Mouse (Mus musculus) heart, embryonic 11.5 days (tissue): ENCODE measurements around the gene Mthfd1l. TPM values are rescaled to one million over a fixed set of nuclear protein-coding genes. Genes with fewer than 3 reads are reported as not detected.
"Not testable (repeated sequence)": the region's sequence is repeated elsewhere in the genome, so short reads cannot be mapped to it uniquely, and the experiment has no call there.

Experiments
- ATAC-seq: fragments of 200-750 bp; cut with Nextera tagmentation; replicated peaks from 2 replicates; pipeline ENCODE4 v1.8.0; 2017; ENCODE audit warnings: moderate library complexity; ENCODE audit not compliant: insufficient number of reproducible peaks, low FRiP score, low TSS enrichment
- H3K27ac ChIP-seq: fragments of 300-500 bp; sonication (generic); 2 replicates; pipeline ENCODE4 v1.5.1; 2014; ENCODE audit warnings: mild to moderate bottlenecking, low read depth, low read length
- H3K27me3 ChIP-seq: fragments of 300-500 bp; sonication (generic); 2 replicates; pipeline ENCODE4 v1.6.1; 2014; ENCODE audit warnings: mild to moderate bottlenecking, low read length, mixed read lengths; ENCODE audit not compliant: control insufficient read depth, insufficient read depth
- H3K36me3 ChIP-seq: fragments of 300-500 bp; sonication (generic); 2 replicates; pipeline ENCODE4 v1.6.1; 2014; ENCODE audit warnings: mild to moderate bottlenecking, low read length, moderate library complexity, mixed read lengths; ENCODE audit not compliant: control insufficient read depth, insufficient read depth
- H3K4me1 ChIP-seq: fragments of 300-500 bp; sonication (generic); 2 replicates; pipeline ENCODE4 v1.6.1; 2014; ENCODE audit warnings: low read length; ENCODE audit not compliant: control insufficient read depth, insufficient read depth
- H3K4me2 ChIP-seq: fragments of 300-500 bp; sonication (generic); 2 replicates; pipeline ENCODE4 v1.6.1; 2014; ENCODE audit warnings: mild to moderate bottlenecking, moderate library complexity
- H3K4me3 ChIP-seq: fragments of 300-500 bp; sonication (generic); 2 replicates; pipeline ENCODE4 v1.5.1; 2014; ENCODE audit warnings: low read depth, low read length
- H3K9ac ChIP-seq: fragments of 300-500 bp; sonication (generic); 2 replicates; pipeline ENCODE4 v1.6.1; 2014; ENCODE audit warnings: mild to moderate bottlenecking, low read depth, low read length, moderate library complexity
- H3K9me3 ChIP-seq: fragments of 300-500 bp; sonication (generic); replicated peaks from 2 replicates; pipeline ENCODE4 v1.6.1; 2016; ENCODE audit warnings: low read length; ENCODE audit not compliant: control insufficient read depth
- WGBS: fragments of 180-500 bp; shearing (Covaris S2); extraction: QIAGEN DNeasy Blood & Tissue Kit; methylation state at CpG from one replicate; pipeline ENCODE4 v1.1.7; 2014; ENCODE audit not compliant: insufficient replicate concordance; 5-methylcytosine and 5-hydroxymethylcytosine counted together
- polyA plus RNA-seq: library from polyadenylated mRNA; unstranded; fragments of >200 nt; fragmentation: Nextera tagmentation; extraction: Ambion mirVana; gene quantifications from 2 replicates; pipeline ENCODE4 v1.2.1, GENCODE M21; 2014

The Mthfd1l gene
- polyA plus RNA-seq, 1 experiment from 2014 or later, result 18.0 TPM

DNA sequence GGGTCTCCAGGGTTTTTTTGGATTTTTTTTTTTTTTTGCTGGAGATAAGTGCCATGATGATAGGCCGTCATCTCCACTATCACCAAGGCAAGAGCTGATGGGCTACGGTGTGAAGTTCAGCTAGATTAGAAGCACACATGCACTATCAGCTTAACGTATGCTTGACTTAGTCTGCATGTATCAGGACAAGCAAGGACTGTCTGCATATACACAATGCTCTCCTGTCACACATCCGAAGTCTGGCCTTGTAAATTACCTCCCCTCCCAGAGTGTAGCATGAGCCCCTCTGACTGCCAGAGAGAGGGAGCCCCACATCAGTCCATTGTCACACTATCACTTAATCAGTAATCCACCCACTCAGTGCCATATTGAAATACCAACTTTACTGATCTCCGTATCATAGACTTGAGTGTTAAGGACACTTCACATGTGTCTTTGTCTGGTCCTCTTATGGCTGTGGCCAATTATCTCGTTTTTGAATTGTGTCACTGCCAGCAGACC is 99.0 kb downstream of the Mthfd1l start:
- H3K27me3 ChIP-seq, result no peaks in the 10 kb centered on the region
- no peaks in the 10 kb centered on the region for H3K36me3 ChIP-seq
- no peak overlapping the region for H3K27ac ChIP-seq
- no peak overlapping the region for H3K4me3 ChIP-seq
- WGBS, result 66% methylated on average over 6 of the region's 6 CpGs
- no peak overlapping the region for H3K9ac ChIP-seq
- ATAC-seq, result no peak
- H3K4me1 ChIP-seq, result peaks cover 10% of the 10 kb centered on the region; the same call in 1 of the 2 replicates
- no peaks in the 10 kb centered on the region for H3K9me3 ChIP-seq
- H3K4me2 ChIP-seq, result no peak overlapping the region

DNA sequence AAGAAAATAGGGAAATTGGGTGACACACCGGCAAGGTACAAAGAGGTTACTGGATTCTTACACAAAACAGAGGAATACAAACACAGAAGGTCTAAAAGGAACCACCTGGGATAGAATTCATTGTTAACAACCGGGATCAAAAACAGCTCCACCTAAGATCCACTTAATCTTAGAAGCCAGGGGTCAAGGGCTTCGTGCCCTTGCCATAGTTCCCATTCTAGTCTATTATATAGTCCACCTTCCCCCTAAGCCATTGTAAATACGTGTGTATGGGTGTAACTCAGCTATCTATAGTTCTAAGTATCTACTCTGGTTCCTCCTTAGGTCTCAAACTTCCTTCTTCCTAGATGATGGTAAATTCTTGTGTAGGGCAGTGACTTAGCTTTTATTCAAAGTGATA is 99.6 kb downstream of the Mthfd1l start:
- H3K36me3 ChIP-seq, H3K27ac ChIP-seq, H3K27me3 ChIP-seq, ATAC-seq, H3K4me1 ChIP-seq, H3K4me2 ChIP-seq, H3K9ac ChIP-seq, H3K9me3 ChIP-seq, H3K4me3 ChIP-seq: not testable (repeated sequence)
- 80% methylated on average over 4 of the region's 4 CpGs for WGBS

DNA sequence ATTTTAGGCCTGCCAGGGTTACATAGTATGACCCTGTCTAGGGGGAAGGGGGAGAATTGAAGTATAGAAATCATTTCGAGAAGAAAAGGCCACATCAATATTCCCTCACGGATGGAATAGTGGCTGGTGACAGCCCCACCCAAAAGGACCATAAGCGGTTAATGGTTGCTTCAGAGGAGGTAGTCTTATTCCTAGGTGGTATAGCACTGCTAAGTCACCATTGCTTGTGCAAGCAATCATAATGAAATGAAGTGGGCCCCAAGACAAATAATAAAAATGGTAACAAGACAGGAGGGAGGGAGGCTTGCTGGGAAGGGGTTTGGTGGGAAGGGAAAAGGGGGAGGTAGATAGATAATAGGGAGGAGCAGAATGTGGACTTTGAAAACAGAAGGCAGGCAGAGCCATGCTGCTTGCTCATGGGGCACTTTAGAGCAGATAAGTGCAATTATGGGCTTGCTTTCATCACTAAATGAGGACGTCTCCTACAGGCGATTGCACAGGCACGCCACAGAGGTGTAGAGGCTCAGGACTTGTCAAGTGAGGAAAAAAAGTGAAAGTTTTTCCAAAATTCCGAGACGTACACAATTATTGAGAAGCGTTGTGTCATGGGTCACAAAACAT is 105.4 kb downstream of the Mthfd1l start:
- Histone ChIP-seq H3K9ac (no peak overlapping the region), H3K36me3 (no peaks in the 10 kb centered on the region), H3K4me3 (no peak overlapping the region), H3K27ac (peak overlapping the region; percentile 82), H3K4me1 (peaks cover 13% of the 10 kb centered on the region), H3K9me3 (no peaks in the 10 kb centered on the region), H3K4me2 (no peak overlapping the region), H3K27me3 (no peaks in the 10 kb centered on the region)
- ATAC-seq, result no peak
- 66% methylated on average over 9 of the region's 9 CpGs for WGBS

DNA sequence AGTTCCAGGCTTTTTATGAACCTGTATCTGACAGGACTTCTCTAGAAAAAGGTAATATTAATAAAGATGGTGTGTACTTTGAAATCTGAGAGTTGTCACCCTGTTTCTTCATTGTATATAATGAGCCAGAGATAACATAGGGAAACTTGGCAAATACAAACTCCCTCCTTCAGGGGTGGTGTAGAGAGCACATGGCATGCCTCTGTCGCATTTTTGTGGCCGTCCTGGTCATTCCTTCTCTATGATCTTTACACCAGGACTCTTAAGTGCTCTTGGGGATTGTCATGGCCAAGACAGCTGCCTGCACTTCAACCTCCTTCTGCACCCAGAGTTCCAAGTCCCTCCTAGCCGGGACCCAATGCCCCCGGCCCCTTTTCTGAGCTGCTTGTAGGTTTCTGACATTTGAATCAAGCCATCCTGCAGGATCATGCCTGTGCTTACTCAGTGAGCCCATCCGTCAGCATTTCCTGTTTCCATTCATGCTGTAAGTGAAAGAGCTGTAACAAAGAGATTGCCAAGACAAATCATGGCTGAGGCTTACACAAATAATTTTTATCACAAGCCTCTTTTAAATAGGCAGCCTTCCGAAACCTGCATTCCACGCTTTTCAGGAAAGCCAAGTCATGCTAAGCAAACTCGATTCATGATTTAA is 106.2 kb downstream of the Mthfd1l start:
- H3K4me2 ChIP-seq, result no peak overlapping the region; the same call in 1 of the 2 replicates
- H3K36me3 ChIP-seq, result no peaks in the 10 kb centered on the region
- peak; percentile 75 for ATAC-seq
- no peak overlapping the region for H3K4me3 ChIP-seq
- no peaks in the 10 kb centered on the region for H3K27me3 ChIP-seq
- 45% methylated on average over 8 of the region's 8 CpGs for WGBS
- no peaks in the 10 kb centered on the region for H3K9me3 ChIP-seq
- peaks cover 13% of the 10 kb centered on the region for H3K4me1 ChIP-seq
- no peak overlapping the region for H3K9ac ChIP-seq
- peak overlapping the region; percentile 82 for H3K27ac ChIP-seq

DNA sequence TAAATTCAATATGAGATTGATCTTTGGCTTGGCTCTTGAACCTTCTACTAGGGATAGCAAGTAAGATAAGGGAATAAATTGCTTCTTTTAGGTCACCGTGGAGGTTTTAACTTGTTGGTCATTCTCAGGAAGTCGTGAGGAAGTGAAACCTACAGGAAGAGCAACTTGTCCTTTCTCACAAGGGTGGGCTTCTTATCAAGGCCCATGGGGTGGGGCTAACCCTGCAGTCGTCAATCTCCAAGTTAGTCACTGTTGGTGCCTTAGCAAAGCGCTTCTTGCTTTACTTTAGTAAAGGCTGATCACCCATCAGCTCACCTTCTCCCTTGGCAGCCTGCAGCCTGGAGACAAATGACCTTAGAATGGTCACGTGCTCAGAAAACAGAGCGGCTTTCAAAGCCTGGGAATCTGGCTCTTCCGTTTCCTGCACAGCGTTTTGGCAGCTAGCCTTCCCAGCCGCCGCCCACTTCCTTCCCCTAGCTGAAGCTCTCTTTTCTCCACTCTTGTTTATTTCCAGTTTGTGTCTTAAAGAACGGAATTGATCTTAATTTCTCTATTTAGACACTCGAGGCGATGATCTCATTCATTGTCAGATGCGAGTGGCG is 106.8 kb downstream of the Mthfd1l start:
- ATAC-seq, result peak; percentile 51; the same call in 1 of the 2 replicates
- H3K27ac ChIP-seq, result peak overlapping the region; percentile 82
- no peaks in the 10 kb centered on the region for H3K9me3 ChIP-seq
- peak overlapping the region; percentile 25 for H3K4me2 ChIP-seq
- H3K4me3 ChIP-seq, result no peak overlapping the region
- H3K9ac ChIP-seq, result no peak overlapping the region
- no peaks in the 10 kb centered on the region for H3K27me3 ChIP-seq
- peaks cover 13% of the 10 kb centered on the region for H3K4me1 ChIP-seq
- H3K36me3 ChIP-seq, result no peaks in the 10 kb centered on the region
- WGBS, result 51% methylated on average over 15 of the region's 15 CpGs

DNA sequence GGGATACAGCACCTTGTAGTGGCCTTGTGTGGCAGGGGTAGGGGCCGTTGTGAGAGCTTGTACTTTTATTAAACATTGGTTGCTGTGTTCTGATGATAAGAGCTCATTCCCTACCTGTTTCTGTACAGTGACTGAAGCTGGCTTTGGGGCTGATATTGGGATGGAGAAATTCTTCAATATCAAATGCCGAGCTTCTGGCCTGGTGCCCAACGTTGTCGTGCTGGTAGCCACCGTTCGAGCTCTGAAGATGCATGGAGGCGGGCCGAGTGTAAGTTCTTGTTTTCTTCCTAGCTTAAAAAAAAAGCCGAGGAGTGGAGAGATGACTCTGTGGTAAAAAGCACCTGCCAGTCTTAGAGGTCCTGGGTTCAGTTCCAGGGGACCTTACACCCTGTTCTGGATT is 110.7 kb downstream of the Mthfd1l start:
- ATAC-seq, result no peak
- peaks cover 9% of the 10 kb centered on the region for H3K4me1 ChIP-seq
- H3K27me3 ChIP-seq, result no peaks in the 10 kb centered on the region
- no peaks in the 10 kb centered on the region for H3K9me3 ChIP-seq
- no peaks in the 10 kb centered on the region; the same call in 1 of the 2 replicates for H3K36me3 ChIP-seq
- 89% methylated on average over 9 of the region's 9 CpGs for WGBS
- no peak overlapping the region for H3K4me3 ChIP-seq
- no peak overlapping the region for H3K27ac ChIP-seq
- H3K4me2 ChIP-seq, result no peak overlapping the region
- no peak overlapping the region for H3K9ac ChIP-seq

DNA sequence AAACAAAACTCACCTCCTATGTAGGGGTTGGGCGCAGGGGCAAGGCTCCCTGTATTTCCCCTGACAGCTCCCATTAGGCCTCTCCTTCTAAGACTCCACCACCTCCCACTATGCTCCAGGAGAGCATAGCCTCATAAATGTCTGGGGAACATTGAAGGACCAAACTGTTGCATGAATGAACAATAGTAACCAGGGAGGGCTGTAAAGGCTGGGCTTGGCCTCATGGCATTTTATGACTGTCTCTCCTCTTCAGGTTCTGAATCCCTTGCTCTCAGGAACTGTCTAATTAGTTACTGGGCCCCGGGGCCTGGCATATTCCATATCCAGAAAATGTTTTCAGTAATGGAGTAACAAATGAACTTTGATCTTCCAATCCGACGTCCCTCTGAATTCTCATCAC is 112.0 kb downstream of the Mthfd1l start:
- Histone ChIP-seq H3K9ac (no peak overlapping the region), H3K36me3 (no peaks in the 10 kb centered on the region; the same call in 1 of the 2 replicates), H3K27me3 (no peaks in the 10 kb centered on the region), H3K4me3 (no peak overlapping the region), H3K9me3 (no peaks in the 10 kb centered on the region), H3K4me2 (no peak overlapping the region), H3K4me1 (no peaks in the 10 kb centered on the region; the same call in 1 of the 2 replicates), H3K27ac (no peak overlapping the region)
- WGBS, result 84% methylated on average over 4 of the region's 4 CpGs
- ATAC-seq, result no peak

DNA sequence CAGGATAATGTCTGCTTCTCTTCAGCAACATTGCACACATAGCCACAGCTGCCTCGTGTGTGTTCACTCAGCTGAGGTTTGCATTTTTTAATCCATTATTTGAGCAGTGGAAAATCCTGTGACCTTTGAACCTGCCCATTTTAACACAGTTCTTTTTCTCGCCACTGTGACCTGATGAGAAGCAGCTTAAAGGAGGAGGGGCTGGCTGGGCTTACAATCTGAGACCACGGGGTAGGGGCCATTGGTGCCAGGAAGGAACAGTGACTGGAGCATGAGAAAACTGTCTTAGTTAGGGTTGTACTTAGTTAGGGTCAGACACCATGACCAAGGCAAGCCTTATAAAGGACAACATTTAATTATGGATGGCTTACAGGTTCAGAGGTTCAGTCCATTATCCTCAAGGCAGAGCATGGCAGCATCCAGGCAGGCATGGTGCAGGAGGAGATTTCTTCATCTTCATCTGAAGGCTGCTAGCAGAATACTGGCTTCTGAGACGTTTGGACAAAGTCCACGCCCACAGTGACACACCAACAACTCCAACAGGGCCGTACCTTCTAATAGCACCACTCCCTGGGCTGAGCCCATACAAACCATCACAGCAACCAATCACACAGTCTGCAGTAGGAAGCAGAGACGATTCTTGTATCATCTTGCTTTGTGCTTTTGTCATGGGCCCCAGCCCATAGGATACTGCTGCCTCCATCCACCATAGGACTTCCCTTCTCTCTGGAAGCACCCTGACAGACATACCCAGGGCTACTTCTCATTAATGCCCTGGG is 112.6 kb downstream of the Mthfd1l start:
- 81% methylated on average over 7 of the region's 7 CpGs for WGBS
- Histone ChIP-seq H3K27ac (no peak overlapping the region), H3K9me3 (no peaks in the 10 kb centered on the region), H3K9ac (no peak overlapping the region), H3K27me3 (no peaks in the 10 kb centered on the region), H3K4me3 (no peak overlapping the region), H3K4me1 (no peaks in the 10 kb centered on the region), H3K4me2 (no peak overlapping the region), H3K36me3 (no peaks in the 10 kb centered on the region; the same call in 1 of the 2 replicates)
- no peak for ATAC-seq
